ENCODE assay signal across 9 mouse cellular contexts in the genomic region with DNA sequence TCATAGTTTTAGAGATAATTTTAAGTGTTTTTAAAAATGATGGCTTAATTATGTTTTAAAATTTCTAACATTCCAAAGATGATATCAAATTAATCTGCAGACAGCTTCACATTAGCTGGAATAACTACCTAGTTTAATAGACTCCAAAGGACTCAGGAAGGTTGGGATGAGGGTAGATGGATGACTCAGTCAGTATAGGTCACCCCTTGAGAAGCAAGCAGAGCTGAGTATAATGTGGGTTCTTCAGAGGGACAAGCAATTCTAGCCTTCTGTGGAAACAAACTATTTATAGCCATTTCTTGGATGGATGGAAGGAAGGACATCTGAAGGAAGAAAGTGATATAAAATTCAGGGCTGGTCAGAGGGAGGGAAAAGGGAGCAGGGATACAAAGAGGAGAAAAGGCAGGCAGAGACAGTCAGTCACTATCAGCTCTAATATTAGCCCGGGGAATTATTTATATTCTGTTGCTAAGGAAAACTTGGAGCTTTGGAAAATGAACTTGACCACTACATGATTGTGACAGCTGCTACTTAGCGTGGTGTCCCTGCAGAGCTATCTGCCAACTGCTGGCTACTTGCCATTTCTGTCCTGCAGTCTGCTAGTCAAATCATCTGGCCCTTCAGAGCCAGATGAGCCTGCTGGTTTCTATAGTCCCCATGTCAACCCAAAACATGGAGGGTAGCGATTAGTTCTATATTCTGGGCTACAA.
DNase-seq lines count a peak whose midpoint lies in the region; ATAC-seq lines count a peak whose summit lies in the region.
"Had no signal": no experiment of that assay in that cellular context is flagged by ENCODE, and none has a peak within 500 bp of the region (broad histone marks: within the 10 kb centered on the region; RNA-seq: fewer than 3 reads in every experiment).

No protein-coding gene starts in this region.

- peaks cover 99% of the 10 kb centered on the region for H3K27me3 ChIP-seq in forebrain, embryonic 10.5 days (ENCODE audit: poor library complexity, severe bottlenecking)
- H3K27me3 ChIP-seq: embryonic facial prominence, embryonic 13.5 days had no signal

- 93% methylated on average over 3 of the region's 3 CpGs for WGBS in forebrain, embryonic 10.5 days

- peaks cover 14% of the 10 kb centered on the region for H3K4me1 ChIP-seq in forebrain, embryonic 10.5 days
- H3K4me1 ChIP-seq: embryonic facial prominence, embryonic 13.5 days had no signal

- H3K9me3 ChIP-seq in forebrain, embryonic 10.5 days, result no peaks in the 10 kb centered on the region
- H3K9me3 ChIP-seq: embryonic facial prominence, embryonic 13.5 days had no signal

- ATAC-seq in granulocyte monocyte progenitor cell, adult 5-6 weeks (replicated peaks; ENCODE audit: poor library complexity, severe bottlenecking), result no peak

- DNase-seq in layer of hippocampus, adult 9-11 months, result peak; percentile 41
- no peak for DNase-seq in layer of hippocampus, postnatal 14 days (ENCODE audit: low spot score in 2 of 2)
- peak; percentile 63 for DNase-seq in cerebellum, adult 11-12 months
- DNase-seq in heart, adult 18-20 months, result peak; percentile 83 to 86
- peak; percentile 88 for DNase-seq in lung, postnatal 10 days
- DNase-seq in thymus, postnatal 14 days, result no peak
- no peak for DNase-seq in forebrain, embryonic 10.5 days (ENCODE audit: extremely low spot score, low spot score)

- H3K27ac ChIP-seq in forebrain, embryonic 10.5 days, result no peak overlapping the region
- H3K27ac ChIP-seq: embryonic facial prominence, embryonic 13.5 days had no signal

- no peaks in the 10 kb centered on the region for H3K36me3 ChIP-seq in forebrain, embryonic 10.5 days (replicated peaks)

- H3K4me3 ChIP-seq in forebrain, embryonic 10.5 days, result no peak overlapping the region
- H3K4me3 ChIP-seq: embryonic facial prominence, embryonic 13.5 days had no signal

Comparison
In these comparisons a context has a peak if more than half of its experiments do, and no peak if none do; other contexts are left out.
1. DNase-seq: peak in layer of hippocampus, adult 9-11 months (single experiment), cerebellum, adult 11-12 months (single experiment), heart, adult 18-20 months (2 of 2) and lung, postnatal 10 days (single experiment); none in layer of hippocampus, postnatal 14 days (0 of 2), thymus, postnatal 14 days (single experiment) and forebrain, embryonic 10.5 days (single experiment).